Mouse (Mus musculus) embryonic fibroblast, embryonic 13.5 days (primary cell): Measurements from ENCODE around the gene Plekha4.

Experiments
- CTCF ChIP-seq: IDR thresholded peaks from 2 replicates; pipeline ENCODE4 v1.5.1; 2011; ENCODE audit warnings: mild to moderate bottlenecking, control low read depth, low read length, moderate library complexity, borderline replicate concordance; ENCODE audit not compliant: insufficient read depth
- POLR2A ChIP-seq: IDR thresholded peaks from 2 replicates; pipeline ENCODE4 v1.6.1; 2011; ENCODE audit warnings: low read depth, mild to moderate bottlenecking, control low read depth, low read length, moderate library complexity

DNA sequence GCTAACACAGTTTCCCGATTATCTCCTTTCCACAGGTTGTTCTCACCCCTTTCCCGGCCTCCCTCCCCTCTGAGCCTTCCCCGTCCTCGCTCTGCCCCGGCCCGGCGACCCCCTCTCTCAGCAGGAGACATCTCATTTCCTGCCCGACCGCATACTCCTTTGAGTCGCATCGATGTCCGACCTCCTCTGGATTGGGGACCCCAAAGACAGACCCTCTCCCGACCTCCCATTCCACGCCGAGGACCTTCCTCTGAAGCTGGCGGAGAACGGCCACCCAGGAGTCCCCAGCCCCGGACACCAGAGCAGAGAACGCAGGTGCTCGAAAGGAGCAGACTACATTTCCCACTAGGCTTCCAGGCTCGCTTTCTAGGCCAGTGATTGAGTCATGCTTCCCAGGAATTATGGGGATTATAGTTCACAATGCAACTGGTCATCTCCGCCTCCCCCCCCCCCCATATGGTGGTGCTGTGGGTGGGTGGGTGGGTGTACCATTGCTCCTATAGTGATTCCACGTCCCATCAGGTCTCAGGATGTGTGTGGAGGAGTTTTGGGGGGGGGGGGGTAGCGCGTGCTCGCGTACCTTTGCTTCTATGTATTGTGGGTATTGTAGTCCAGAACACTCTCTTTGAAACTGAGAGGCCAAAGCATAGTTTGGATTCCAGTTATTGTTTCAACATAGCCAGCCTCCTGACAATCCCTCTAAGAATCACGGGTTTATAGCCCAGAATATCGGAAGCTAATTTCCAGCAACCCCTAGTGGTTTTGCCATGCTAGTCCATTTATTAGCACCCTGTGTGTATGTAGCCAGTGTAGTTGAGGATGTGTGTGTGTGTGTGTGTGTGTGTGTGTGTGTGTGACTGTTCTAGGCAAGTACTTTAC, 12.3 kb downstream of the Plekha4 start:
- no peak for TF ChIP-seq POLR2A
- no peak for TF ChIP-seq CTCF
